Mouse (Mus musculus) neural tube, embryonic 12.5 days (tissue): ENCODE measurements around the gene Rps19. TPM values are rescaled to one million over a fixed set of nuclear protein-coding genes. Genes with fewer than 3 reads are reported as not detected.
"Not testable (repeated sequence)": the region's sequence is repeated elsewhere in the genome, so short reads cannot be mapped to it uniquely, and the experiment has no call there.

Experiments used
- ATAC-seq: fragments of 200-750 bp; cut with Nextera tagmentation; 2 replicates; pipeline ENCODE4 v1.8.0; 2017; ENCODE audit warnings: low read depth, mild to moderate bottlenecking, moderate TSS enrichment, moderate library complexity; ENCODE audit not compliant: low FRiP score
- H3K27ac ChIP-seq: fragments of 300-500 bp; sonication (generic); 2 replicates; pipeline ENCODE4 v1.5.1; 2016
- H3K27me3 ChIP-seq: fragments of 300-500 bp; sonication (generic); replicated peaks from 2 replicates; pipeline ENCODE4 v1.6.1; 2016; ENCODE audit warnings: mild to moderate bottlenecking
- H3K36me3 ChIP-seq: fragments of 300-500 bp; sonication (generic); 2 replicates; pipeline ENCODE4 v1.6.1; 2016; ENCODE audit warnings: mild to moderate bottlenecking
- H3K4me1 ChIP-seq: fragments of 300-500 bp; sonication (generic); 2 replicates; pipeline ENCODE4 v1.6.1; 2016
- H3K4me2 ChIP-seq: fragments of 300-500 bp; sonication (generic); replicated peaks from 2 replicates; pipeline ENCODE4 v1.6.1; 2016; ENCODE audit warnings: mild to moderate bottlenecking
- H3K4me3 ChIP-seq: fragments of 300-500 bp; sonication (generic); 2 replicates; pipeline ENCODE4 v1.5.1; 2016
- H3K9ac ChIP-seq: fragments of 300-500 bp; sonication (generic); 2 replicates; pipeline ENCODE4 v1.6.1; 2016; ENCODE audit warnings: mild to moderate bottlenecking
- H3K9me3 ChIP-seq: fragments of 300-500 bp; sonication (generic); 2 replicates; pipeline ENCODE4 v1.6.1; 2016; ENCODE audit warnings: mild to moderate bottlenecking
- WGBS: fragments of 180-500 bp; shearing (Covaris S2); methylation state at CpG from one replicate; pipeline ENCODE4 v1.1.7; 2016; 5-methylcytosine and 5-hydroxymethylcytosine counted together
- polyA plus RNA-seq: library from polyadenylated mRNA; unstranded; fragments of >200 nt; fragmentation: Nextera tagmentation; extraction: Ambion mirVana; gene quantifications from 2 replicates; pipeline ENCODE4 v1.2.1, GENCODE M21; 2016

Rps19 gene
- polyA plus RNA-seq, 1 experiment from 2014 or later = 1,344 TPM

DNA sequence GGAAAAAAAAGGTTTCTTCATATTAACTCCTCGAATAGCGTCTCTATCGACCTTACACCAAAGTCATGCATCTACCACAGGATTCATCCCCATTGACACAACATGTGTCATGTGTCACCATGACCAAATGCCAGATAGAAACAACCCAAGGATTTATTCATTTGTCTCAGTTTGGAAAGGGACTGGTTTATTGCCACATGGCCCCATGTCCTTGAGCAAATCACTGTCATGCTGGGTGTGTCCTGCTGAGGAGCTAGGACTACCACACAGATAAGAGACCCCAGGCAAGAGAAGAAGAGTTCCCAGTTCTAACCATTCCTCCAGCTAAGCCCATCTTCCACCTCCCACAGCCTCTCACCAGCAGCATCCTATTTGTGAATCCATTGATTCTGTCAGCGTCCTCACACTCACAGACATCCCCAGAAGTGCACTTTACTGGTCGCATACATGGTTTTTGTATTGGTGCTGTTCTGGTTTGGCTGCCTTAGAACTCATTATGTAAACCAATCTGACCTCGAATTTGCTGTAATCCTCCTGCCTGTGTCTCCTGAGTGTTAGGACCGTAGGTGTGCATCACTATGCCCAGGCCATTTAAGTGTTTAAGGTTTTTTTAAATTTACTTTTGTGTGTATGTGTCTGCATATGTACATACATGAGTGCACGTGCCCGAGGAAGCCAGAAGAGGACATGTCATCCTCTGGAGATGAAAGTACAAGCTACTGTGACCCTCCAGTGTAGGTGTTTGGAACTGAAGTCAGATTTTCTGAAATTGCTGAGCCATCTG is 1.6 kb upstream of the Rps19 start:
- H3K4me1 ChIP-seq = peaks cover 23% of the 10 kb centered on the region
- H3K4me2 ChIP-seq = no peak overlapping the region
- peaks cover 20% of the 10 kb centered on the region for H3K36me3 ChIP-seq
- ATAC-seq = no peak
- no peaks in the 10 kb centered on the region for H3K9me3 ChIP-seq
- H3K4me3 ChIP-seq = no peak overlapping the region
- WGBS = 93% methylated on average over 9 of the region's 9 CpGs
- no peak overlapping the region for H3K27ac ChIP-seq
- H3K27me3 ChIP-seq = 0 out of 2 replicates have a peak, but pooled peaks cover 3% of the 10 kb centered on the region
- no peak overlapping the region for H3K9ac ChIP-seq

DNA sequence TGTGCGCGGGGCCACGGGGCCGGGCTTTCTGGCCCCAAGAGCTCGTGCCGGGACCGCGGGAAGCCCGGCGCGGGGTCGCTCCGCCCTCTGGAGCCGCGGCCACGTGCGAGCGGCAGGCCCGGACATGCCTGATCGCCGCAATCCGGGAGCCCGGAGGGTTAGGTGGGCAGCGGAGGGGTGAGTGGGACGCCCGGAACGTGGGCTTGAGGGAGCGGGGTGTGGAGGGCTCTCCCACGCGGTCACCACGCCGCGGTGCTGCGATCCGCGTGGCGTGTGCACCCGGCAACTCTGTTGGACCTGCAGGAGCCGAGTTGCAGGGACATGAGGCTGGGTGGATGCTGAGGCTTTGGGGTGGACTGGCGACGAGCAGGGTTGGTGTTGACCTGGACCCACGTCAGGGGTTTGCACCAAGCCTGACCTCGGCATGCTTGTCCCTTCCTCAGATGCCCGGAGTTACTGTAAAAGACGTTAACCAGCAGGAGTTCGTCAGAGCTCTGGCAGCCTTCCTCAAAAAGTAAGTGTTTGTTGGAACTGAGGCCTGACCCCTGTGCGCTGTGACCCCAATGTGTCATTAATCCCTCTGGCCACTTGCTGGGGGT is 621 bp downstream of the Rps19 start:
- peak overlapping the region; percentile 100 for H3K9ac ChIP-seq
- H3K27ac ChIP-seq = no peak overlapping the region
- peaks cover 42% of the 10 kb centered on the region for H3K36me3 ChIP-seq
- peak overlapping the region; percentile 98 for H3K4me3 ChIP-seq
- H3K27me3 ChIP-seq = no peaks in the 10 kb centered on the region
- H3K4me2 ChIP-seq = peak overlapping the region; percentile 77
- under 1% methylated on average over 47 of the region's 47 CpGs for WGBS
- peaks cover 23% of the 10 kb centered on the region for H3K4me1 ChIP-seq
- peak; percentile 5 for ATAC-seq
- no peaks in the 10 kb centered on the region for H3K9me3 ChIP-seq

DNA sequence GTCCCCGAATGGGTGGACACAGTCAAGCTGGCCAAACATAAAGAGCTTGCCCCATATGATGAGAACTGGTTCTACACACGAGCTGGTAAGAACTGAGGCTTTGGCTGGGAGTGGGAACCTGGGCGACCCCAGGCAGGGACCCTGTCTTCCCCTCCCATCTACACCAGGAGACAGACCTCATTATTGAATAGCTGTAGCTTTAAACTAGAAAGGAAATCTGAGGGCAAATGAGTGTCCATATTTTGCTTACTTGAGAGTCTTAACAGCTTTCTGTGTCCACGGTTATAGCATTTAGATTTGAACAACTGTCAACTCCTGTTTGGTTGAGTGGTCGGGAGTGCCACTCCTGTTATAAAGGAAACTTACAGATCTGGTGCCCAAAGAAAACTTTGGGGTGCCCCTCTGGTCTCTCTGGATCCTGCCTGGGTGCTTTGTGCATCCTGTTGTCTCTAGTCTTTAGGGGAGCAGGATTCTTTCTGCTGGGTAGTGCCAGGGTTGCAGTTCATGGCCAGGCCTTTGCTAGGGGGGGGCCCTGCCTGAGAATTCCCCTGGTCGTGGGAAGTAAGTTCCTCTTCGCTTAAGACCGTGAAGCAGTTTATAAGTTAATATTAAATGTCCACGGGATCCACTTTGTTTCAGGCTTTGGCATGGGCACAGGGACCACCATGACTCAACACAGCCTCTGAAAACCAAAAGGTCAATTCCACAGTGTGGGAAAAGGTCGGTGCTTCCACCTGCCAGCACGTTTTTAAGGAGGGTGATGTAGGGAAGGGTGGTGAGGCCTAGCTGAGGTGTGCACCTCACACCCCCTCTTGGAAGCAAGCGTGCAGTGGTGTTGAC is 1.5 kb downstream of the Rps19 start:
- Histone ChIP-seq H3K9me3 (no peaks in the 10 kb centered on the region), H3K9ac (peak overlapping the region; percentile 100), H3K27ac (no peak overlapping the region), H3K27me3 (no peaks in the 10 kb centered on the region), H3K4me2 (peak overlapping the region; percentile 77), H3K4me1 (peaks cover 23% of the 10 kb centered on the region), H3K36me3 (peaks cover 48% of the 10 kb centered on the region), H3K4me3 (peak overlapping the region; percentile 98)
- WGBS = 48% methylated on average over 12 of the region's 12 CpGs
- ATAC-seq = no peak

DNA sequence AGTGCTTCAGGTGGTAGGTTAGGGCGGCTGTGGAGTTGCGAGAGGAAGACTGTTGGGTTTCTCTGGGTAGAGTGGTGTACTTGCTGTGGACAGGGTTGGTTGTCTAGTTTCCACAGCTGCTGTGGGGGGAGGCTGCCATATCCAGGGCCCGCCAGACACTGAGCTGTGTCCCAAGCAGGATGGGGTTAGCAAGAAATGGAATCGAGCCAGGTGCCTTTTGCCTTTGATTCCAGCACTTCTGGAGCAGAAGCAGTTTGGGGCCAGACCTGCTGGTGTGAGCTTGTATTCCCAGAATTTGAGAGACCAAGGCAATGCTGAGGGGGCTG is 2.1 kb downstream of the Rps19 start:
- Histone ChIP-seq H3K9me3 (no peaks in the 10 kb centered on the region), H3K36me3 (peaks cover 52% of the 10 kb centered on the region), H3K4me1 (peaks cover 23% of the 10 kb centered on the region), H3K4me3 (peak overlapping the region; percentile 98; the same call in 1 of the 2 replicates), H3K4me2 (peak overlapping the region; percentile 77), H3K27ac (no peak overlapping the region), H3K9ac (peak overlapping the region; percentile 100), H3K27me3 (no peaks in the 10 kb centered on the region)
- no peak for ATAC-seq
- 77% methylated on average over 4 of the region's 4 CpGs for WGBS

DNA sequence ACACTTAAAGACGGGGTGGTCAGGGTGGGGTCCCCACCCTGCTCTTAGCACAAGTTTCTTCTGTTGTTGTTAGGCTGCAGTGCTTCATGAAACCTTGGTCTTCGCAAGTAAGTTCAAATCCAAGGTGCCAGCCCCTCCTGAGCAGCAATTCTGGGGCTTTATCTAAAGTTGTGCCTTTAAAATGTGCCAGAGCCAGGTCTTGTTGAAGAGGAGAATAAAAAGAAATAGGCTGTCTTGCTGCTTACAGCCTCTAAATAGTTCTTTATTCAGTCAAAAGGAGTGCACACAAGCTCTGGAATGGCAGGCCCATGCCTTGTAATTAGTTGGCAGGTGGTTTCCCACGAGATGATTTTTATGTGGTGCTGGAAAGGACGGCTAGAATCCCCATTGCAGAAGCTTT is 2.9 kb downstream of the Rps19 start:
- Histone ChIP-seq H3K9ac (peak overlapping the region; percentile 100; the same call in 1 of the 2 replicates), H3K4me3 (no peak overlapping the region), H3K36me3 (peaks cover 59% of the 10 kb centered on the region), H3K4me2 (peak overlapping the region; percentile 77; the same call in 1 of the 2 replicates), H3K27ac (no peak overlapping the region), H3K27me3 (no peaks in the 10 kb centered on the region), H3K9me3 (no peaks in the 10 kb centered on the region), H3K4me1 (peaks cover 23% of the 10 kb centered on the region)
- 76% methylated on average over 4 of the region's 4 CpGs for WGBS
- ATAC-seq = no peak

DNA sequence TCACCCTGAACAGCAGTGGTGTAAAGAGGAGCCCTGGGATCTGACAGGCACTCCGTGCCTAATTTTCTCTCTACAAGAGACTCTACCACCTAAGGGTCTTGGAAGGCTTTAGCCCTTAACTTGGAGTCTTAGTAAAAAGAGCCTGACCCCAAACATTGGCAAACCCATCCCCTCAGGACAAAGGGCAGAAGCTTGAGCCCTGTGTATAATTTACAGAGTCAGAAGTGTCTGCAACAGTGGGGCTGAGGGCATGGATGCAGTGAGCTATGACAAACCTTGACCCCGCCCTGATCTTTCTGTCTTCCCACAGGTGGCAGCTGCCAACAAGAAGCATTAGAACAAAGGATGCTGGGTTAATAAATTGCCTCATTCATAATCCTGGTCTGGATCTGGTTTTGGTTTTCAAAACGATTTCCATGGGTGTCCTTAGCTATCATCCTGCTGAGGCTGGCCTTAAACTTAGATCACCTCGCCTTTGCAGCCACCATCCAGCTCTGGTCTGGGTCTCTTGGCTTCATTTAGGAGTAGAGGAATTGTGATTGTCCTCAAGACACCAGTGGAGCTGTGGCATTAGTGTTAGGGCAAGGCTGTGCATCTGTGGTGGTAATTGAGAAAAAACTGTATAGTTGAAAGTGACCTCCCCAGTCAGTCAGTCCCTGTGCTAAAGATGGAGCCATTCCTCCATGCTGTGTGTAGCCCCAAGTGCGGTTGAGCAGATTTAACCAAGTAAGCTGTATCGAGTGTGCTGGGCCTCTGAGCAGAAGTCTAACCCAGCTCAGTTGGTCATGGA is 5.5 kb downstream of the Rps19 start:
- 85% methylated on average over 6 of the region's 6 CpGs for WGBS
- Histone ChIP-seq H3K36me3 (peaks cover 59% of the 10 kb centered on the region), H3K9me3 (no peaks in the 10 kb centered on the region), H3K9ac (no peak overlapping the region), H3K27me3 (no peaks in the 10 kb centered on the region), H3K4me3 (no peak overlapping the region), H3K27ac (no peak overlapping the region), H3K4me2 (no peak overlapping the region), H3K4me1 (peaks cover 23% of the 10 kb centered on the region)
- no peak for ATAC-seq

DNA sequence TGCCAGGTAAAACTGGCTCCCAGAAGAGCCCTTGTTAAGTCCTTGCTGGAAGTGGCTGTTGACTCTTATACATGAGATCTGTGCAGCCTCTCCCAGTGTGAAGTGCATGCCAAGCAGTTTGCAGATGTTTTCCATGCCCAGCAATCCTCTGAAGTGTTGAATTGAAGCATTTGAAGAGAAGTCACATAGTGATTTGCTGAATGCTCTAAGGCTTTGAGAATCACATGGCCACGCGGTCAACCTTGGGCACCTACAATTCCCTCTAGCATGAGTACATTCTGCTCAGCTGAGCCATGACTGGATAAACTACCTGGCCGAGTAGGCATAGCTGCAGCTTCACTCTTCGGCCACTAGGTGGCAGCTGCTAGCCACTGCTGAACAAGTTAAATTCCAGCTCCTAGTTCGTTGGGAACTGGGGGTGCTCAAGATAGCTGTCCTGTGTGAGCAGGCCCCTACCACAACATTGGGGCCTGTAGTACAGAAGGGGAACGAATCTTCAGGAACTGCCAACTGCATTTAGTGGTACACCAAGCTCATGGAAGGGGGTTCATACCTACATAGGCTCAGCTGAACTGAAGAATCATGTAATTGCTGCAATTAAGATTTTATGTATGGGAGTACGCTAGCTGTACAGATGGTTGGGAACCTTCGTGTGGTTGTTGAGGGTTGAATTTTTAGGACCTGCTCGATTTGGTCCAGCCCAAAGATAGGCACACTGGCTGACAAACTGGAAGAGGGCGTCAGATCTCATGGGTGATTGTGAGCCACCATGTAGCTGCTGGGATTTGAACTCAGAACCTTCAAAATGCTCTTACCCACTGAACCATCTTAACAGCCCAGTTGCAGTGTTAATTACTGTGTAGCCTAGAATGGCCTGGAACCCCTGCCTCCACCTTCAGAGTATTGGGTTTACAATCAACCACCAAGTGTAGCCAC is 6.4 kb downstream of the Rps19 start:
- H3K4me3 ChIP-seq = no peak overlapping the region
- ATAC-seq = no peak
- no peak overlapping the region for H3K27ac ChIP-seq
- 31% methylated on average over 10 of the region's 10 CpGs for WGBS
- H3K9ac ChIP-seq = no peak overlapping the region
- H3K36me3 ChIP-seq = peaks cover 59% of the 10 kb centered on the region
- H3K4me2 ChIP-seq = no peak overlapping the region
- no peaks in the 10 kb centered on the region for H3K27me3 ChIP-seq
- H3K4me1 ChIP-seq = peaks cover 19% of the 10 kb centered on the region
- no peaks in the 10 kb centered on the region for H3K9me3 ChIP-seq

DNA sequence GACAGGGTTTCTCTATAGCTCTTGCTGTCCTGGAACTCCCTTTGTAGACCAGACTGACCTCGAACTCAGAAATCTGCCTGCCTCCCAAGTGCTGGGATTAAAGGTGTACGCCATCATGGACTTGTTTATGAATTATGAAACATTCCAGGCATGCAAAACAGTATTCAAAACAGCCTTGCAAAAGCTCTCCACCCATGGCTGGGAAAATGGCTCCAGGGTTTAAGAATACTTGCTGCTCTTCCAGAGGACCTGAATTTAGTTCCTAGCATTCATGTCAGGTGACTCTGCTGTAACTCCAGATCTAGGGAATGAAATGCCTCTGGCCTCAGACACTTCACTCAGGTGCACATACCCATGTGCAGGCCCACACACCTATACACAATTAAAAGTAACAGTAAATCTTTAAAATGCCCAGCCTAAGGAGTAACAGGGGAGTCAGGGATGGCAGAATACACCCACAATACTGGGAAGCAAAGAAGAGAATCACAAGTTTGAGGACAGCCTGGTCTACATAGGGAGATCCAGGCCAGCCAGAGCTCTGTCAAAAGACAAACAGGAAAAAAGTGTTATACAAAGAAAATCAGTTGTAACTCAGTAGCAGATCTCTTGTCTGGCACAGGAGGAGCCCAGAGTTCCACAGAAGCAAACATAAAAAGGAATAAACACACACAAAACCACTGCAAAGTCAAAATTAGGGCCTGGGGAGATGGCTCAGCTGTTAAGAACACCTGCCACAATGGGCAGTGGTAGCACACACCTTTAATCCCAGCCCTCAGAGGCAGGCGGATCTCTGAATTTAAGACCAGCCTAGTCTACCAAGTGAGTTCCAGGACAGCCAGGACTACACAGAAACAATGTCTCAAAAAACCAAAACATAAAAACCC is 7.3 kb downstream of the Rps19 start:
- Histone ChIP-seq H3K36me3 (peaks cover 50% of the 10 kb centered on the region), H3K9me3 (no peaks in the 10 kb centered on the region), H3K27ac (no peak overlapping the region), H3K4me2 (no peak overlapping the region), H3K27me3 (no peaks in the 10 kb centered on the region), H3K4me1 (peaks cover 10% of the 10 kb centered on the region), H3K9ac (no peak overlapping the region), H3K4me3 (no peak overlapping the region)
- 74% methylated on average over 3 of the region's 3 CpGs for WGBS
- no peak for ATAC-seq

DNA sequence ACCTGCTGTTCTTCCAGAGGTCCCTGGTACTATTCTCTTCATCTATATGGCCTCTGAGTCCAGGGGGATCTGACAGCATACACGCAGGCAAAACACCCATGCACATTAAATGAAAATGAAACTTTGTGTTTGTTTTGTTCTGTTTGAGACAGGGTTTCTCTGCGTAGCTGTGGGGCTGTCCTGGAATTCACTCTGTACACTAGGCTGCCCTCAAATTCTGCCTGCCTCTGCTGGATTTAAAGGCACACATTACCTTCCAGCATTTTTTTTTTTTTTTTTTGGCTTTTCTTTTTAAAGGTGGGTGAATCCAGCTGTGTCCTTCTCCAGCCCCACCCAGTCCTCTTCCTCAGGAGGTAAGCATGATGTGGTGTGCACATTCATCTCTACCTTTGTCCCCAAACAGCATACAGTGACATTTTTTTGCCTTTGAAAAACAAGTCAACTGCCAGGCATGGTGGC is 8.0 kb downstream of the Rps19 start:
- WGBS = 79% methylated on average over 2 of the region's 2 CpGs
- Histone ChIP-seq H3K27me3 (no peaks in the 10 kb centered on the region), H3K4me1 (peaks cover 3% of the 10 kb centered on the region; the same call in 1 of the 2 replicates), H3K9me3 (no peaks in the 10 kb centered on the region), H3K9ac (no peak overlapping the region), H3K4me3 (no peak overlapping the region), H3K36me3 (peaks cover 43% of the 10 kb centered on the region), H3K27ac (no peak overlapping the region), H3K4me2 (no peak overlapping the region)
- no peak for ATAC-seq

DNA sequence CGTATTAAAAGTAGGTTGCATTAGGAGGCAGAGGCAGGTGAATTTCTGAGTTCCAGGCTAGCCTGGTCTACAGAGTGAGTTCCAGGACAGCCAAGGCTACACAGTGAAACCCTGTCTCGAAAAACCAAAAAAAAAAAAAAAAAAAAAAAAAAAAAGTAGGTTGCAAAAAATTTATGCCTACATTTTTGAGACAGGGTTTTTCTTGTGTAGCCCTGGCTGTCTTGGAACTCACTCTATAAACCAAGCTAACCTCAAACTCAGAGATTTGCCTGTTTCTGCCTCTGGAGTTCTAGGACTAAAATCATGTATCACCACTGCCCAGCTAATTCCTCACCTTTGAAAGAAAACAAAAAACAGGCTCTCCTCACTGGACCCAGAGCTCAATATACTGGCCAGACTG is 11.6 kb downstream of the Rps19 start:
- H3K4me1 ChIP-seq = not testable (repeated sequence)
- 91% methylated on average over 2 of the region's 2 CpGs for WGBS

More for the DNA sequence above, 11.6 kb downstream of the Rps19 start:
- not testable (repeated sequence) for H3K4me2 ChIP-seq, ATAC-seq, H3K9ac ChIP-seq, H3K27ac ChIP-seq, H3K4me3 ChIP-seq, H3K9me3 ChIP-seq, H3K27me3 ChIP-seq
- H3K36me3 ChIP-seq = peaks cover 10% of the 10 kb centered on the region; the same call in 1 of the 2 replicates
